Mouse (Mus musculus): ENCODE measurements around the gene Fgf2. TPM values are rescaled to one million over a fixed set of nuclear protein-coding genes. Genes with fewer than 3 reads are reported as not detected.

Fgf2 gene
- total RNA-seq, 2 experiments from 2014 or later: 1.9 to 4.4 TPM

- DNase-seq (ENCODE audit: extremely low spot score in 1 of 2, low spot score in 2 of 2): no peak
- intact Hi-C loops (cut with DNase I): loop anchor here (5.0 kb wide), 1 partner anchor 63 kb away; no protein-coding TSS in a partner anchor
Measured at GRCm38 (mm10) chr3:37349166-37349548, 1.0 kb downstream of the Fgf2 start.

DNA sequence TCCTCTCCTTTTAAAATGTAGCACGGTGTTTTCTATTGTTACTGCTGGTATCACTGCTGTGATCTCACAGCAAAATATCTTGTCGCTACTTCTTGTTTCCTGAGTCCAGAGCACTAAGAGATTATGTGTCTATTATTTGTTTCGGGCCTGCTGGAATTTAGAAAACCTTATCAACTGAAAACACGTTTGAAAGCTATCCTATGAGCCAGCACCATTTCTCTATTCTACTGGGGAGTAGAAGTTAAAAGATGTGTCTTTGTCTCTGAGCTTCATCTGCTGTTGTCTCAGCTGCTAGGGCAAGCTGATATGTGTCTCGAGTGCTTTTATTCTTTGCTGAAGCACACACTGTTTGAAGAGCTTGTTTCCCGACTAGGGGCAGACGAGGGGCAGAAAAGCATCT, 2.2 kb downstream of the Fgf2 start:
- DNase-seq (ENCODE audit: extremely low spot score in 1 of 2, low spot score in 2 of 2): no peak
- intact Hi-C loops (cut with DNase I): no loop called here

- no peak for DNase-seq (ENCODE audit: extremely low spot score in 1 of 2, low spot score in 2 of 2)
- intact Hi-C loops (cut with DNase I): no loop called here
Measured at GRCm38 (mm10) chr3:37353951-37354481, 5.9 kb downstream of the Fgf2 start.

GRCm38 (mm10) chr3:37354737-37355136, 6.6 kb downstream of the Fgf2 start:
- intact Hi-C loops (cut with DNase I): no loop called here
- DNase-seq (ENCODE audit: extremely low spot score in 1 of 2, low spot score in 2 of 2): no peak

- intact Hi-C loops (cut with DNase I): no loop called here
- no peak for DNase-seq (ENCODE audit: extremely low spot score in 1 of 2, low spot score in 2 of 2)
Measured at GRCm38 (mm10) chr3:37360729-37361128, 12.6 kb downstream of the Fgf2 start.

DNA sequence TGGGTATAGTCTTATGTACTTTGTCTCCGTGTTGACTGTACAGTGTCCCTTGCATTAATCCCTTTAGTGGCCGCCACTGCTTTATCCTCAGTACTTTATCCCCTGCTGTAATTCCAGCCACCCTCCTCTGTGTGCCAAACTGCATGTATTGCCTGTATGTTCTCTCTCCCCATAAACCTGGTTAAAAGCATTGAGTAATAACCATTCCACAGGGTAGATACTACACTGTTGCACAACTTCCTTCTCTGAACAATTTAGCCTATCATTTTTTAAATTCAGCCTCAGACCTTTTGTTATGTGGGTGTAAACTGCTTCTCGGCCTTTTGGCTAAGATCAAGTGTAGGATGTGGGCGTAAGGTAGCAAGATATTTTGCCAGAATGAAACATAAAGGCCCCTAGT, 17.0 kb downstream of the Fgf2 start:
- intact Hi-C loops (cut with DNase I): no loop called here
- no peak for DNase-seq (ENCODE audit: extremely low spot score in 1 of 2, low spot score in 2 of 2)

- intact Hi-C loops (cut with DNase I): no loop called here
- DNase-seq (ENCODE audit: extremely low spot score in 1 of 2, low spot score in 2 of 2): no peak
Measured at GRCm38 (mm10) chr3:37365976-37366375, 17.8 kb downstream of the Fgf2 start.

DNA sequence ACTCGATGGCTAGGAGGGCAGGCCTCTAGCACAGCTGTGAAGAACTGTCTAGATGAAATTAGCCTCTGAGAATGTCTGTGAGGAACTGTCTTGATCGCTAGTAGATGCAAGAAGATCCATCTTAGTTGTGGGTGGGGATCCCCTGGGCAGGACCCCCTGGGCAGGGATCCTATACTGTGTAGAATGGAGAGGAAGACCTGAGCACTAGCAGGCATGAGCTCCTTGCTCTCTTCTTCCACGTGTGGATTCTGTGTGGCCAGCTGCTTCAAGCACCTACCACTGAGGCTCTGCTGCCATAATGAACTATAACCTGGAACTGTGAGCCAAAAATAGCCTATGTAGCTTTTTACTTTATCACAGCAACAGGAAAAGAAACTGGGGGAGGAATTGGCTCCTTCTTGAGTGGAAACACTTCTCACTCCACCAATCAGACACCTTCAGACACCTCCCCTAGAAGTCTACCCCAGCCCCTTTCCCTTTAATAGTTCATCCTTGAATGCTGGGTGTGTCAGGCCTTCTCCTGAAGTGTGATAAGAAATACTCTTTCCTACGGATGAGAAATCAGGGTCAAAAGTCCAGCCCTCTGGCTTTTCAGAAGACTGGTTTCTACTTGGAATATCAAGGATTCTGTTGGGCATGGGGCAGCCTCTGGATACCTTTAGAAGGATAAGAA, 18.4 kb downstream of the Fgf2 start:
- no peak for DNase-seq (ENCODE audit: extremely low spot score in 1 of 2, low spot score in 2 of 2)
- intact Hi-C loops (cut with DNase I): no loop called here

- intact Hi-C loops (cut with DNase I): no loop called here
- no peak for DNase-seq (ENCODE audit: extremely low spot score in 1 of 2, low spot score in 2 of 2)
Measured at GRCm38 (mm10) chr3:37370407-37370806, 22.3 kb downstream of the Fgf2 start.

DNA sequence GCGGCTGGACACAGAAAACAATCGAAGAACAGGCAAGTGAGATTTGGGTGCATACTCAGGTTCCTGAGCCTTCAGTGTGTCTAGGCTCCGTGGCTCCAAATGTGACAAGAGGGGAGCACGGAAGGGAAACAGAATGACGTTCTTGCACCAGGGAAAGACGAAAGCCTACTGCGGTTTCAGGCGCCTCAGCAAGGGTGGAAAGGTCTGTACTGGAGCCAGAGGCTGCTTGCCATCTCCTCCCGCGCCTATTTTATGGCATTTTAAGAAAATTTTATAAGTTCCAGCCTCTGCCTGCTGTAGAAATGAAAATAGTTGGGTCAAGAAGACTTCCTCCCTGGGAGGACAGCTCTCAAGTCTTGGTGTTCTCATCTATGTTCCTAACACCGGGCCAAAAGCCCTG, 25.6 kb downstream of the Fgf2 start:
- no peak for DNase-seq (ENCODE audit: extremely low spot score in 1 of 2, low spot score in 2 of 2)
- intact Hi-C loops (cut with DNase I): no loop called here

GRCm38 (mm10) chr3:37377926-37378325, 29.8 kb downstream of the Fgf2 start:
- DNase-seq (ENCODE audit: extremely low spot score in 1 of 2, low spot score in 2 of 2): no peak
- intact Hi-C loops (cut with DNase I): no loop called here

DNA sequence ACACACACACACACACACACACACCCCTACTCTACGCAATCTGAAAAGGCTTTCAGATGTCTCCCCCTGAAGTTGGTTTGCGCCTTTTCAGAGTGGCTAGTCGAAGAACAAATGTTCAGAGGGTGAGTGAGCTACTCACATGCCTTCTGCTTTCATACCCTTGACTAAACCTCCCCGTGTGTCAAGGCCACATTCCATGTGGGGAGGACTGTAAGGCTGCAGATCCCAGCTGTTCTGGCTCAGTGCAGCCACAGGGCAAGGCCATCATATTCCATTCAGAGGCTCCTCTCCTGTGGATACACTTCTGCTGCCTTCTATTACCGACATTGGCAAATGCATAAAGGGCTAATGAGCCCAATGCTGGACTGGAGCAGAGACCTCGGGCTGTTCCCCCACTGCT, 30.3 kb downstream of the Fgf2 start:
- intact Hi-C loops (cut with DNase I): no loop called here
- no peak for DNase-seq (ENCODE audit: extremely low spot score in 1 of 2, low spot score in 2 of 2)

- intact Hi-C loops (cut with DNase I): no loop called here
- DNase-seq (ENCODE audit: extremely low spot score in 1 of 2, low spot score in 2 of 2): no peak
Measured at GRCm38 (mm10) chr3:37379201-37379600, 31.1 kb downstream of the Fgf2 start.

DNA sequence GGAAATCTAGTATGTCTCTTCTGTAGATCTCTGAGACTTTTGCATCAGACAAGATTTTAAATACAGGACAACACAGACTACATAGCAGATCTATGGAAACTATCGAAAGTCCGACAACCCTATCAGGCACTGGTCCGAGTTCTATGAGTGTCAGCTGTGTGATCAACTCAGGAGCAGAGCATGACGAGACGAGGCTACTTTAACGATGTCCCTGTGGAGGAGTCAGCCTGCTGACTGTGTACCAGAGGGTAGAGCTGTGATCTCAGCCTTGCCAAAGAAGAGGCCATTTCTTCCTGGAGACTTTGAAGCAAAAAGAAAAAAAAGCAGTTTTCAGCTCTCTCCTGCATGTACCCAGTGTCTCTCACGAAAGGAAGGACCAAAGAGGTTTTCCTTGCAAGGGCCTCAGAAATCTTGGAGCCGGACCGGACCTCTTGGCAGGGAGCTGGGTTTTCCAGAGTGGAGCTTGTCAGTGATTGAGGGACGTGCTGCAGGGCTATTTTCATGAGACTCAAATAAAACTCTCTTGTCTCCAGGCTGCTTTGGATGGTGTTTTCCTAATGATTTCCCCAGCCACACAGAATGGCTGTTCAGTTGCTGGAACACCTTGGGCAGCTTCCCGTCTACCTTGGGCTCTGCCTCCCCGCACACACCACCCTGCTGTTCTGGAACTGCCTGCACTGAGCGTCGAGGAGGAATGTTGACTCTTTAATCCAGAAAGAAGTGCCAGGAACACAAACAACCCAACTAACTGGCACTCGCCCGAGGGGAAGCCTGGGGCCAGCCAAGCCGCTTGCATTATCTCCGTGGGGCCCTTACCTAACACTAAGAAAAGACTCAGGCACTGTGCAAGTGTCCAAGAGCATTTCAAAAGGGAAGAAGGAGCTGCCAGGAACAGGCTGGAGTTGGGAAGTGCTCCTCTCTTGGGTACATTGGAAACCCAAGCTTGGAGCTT, 32.1 kb downstream of the Fgf2 start:
- intact Hi-C loops (cut with DNase I): no loop called here
- peak in 1 of 2 experiments; percentile 30 for DNase-seq (ENCODE audit: extremely low spot score in 1 of 2, low spot score in 2 of 2)

DNA sequence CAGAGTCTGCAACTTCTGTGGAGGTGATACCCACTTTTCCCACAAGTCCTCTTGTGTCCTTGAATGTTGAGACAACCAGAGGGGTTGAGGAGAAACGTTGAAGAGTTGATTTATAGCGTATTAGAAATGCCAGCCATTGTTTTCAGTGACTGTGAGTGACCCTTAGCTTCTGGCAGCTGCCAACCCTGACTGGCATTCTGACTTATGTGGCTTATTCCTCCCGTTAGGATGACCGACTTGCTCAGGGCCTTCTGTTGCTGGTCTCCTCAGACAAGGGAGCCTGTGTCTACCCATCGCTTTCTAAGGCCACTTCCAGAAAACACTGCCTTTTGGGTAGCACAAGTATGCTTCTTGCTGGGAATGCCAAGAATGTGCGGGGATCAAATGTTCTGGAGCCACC, 33.3 kb downstream of the Fgf2 start:
- no peak for DNase-seq (ENCODE audit: extremely low spot score in 1 of 2, low spot score in 2 of 2)
- intact Hi-C loops (cut with DNase I): no loop called here

DNA sequence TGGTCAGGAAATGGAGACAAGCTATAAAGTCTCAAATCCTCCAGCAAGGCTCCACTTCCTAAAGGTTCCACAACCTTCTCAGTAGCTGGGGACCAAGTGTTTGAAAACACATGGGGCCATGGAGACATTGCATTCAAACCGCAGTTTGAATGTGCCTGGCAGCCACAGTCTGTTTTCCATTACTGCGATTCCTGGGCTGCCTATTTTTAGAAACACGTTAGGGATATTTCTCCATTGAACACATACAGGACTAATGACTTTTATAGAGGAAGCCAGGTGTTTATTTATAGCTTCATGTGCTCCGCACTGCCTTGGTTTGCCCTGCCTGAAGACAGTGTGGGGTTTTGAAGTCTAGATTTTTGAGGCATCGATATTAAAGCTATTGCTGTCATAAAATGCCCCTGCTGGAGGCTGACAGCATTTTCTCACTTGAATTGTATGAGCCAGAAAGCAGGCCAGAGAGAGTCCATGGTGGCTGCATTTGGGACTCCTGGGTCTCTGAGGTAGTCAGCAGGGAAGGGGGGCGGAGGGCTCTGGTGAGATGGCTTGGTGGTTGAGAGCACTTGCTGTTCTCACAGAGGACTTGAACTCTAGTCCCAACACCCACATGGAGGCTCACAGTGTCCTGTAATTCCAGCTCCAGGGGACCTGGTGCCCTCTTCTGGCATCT, 35.1 kb downstream of the Fgf2 start:
- intact Hi-C loops (cut with DNase I): no loop called here
- no peak for DNase-seq (ENCODE audit: extremely low spot score in 1 of 2, low spot score in 2 of 2)

DNA sequence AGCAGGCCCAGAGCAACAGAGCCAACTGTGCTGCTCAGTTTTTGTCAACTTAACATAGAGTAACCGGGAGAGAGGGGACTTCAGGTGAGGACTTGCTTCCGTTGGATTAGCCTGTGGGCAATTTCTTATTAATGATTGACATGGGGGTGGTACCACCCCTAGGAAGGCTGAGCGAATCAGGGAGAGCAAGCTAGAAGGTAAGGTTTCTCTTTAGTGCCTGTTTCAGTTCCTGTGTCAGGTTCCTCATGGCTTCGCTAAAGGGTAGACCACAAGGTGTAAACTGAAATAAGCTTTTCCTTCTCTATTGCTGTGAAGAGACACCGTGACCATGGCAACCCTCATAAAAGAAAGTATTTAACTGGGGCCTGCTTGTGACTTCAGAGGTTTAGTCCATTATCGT, 39.2 kb downstream of the Fgf2 start:
- intact Hi-C loops (cut with DNase I): no loop called here
- no peak for DNase-seq (ENCODE audit: extremely low spot score in 1 of 2, low spot score in 2 of 2)

DNA sequence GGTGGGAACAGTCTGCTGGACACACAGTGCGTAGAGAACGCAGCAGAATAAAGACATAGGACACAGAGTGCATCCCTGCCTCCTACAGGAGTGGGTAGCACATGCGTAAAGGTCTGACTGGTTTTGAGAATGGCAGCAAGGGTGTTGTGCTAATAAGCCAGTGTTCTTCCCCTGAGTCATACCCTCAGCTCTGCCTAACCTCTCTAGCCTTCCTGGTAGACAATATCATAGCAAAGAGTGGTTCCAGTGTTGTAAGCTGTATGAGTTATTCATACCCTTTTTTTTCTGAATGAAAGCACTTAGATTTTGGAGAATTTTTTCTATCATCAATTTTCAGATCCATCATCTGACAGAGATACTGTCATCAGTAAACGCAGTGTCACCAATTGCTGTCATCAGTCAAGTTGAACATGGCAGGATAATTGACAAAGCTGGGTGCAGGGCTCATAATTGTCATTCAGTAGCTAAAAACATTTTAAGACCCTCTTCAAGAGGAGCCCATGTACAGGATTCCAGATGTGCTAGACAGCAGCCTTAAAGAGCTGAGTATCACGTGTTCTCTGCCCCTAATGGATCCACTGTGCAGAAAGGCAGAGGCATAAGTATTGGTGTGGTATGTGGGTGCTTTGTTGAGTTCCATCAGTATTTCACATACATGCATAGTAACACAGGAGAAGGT, 48.9 kb downstream of the Fgf2 start:
- no peak for DNase-seq (ENCODE audit: extremely low spot score in 1 of 2, low spot score in 2 of 2)
- intact Hi-C loops (cut with DNase I): no loop called here

GRCm38 (mm10) chr3:37397646-37398045, 49.5 kb downstream of the Fgf2 start:
- intact Hi-C loops (cut with DNase I): no loop called here
- no peak for DNase-seq (ENCODE audit: extremely low spot score in 1 of 2, low spot score in 2 of 2)
